Mouse (Mus musculus) CH12.LX (cell line): Measurements from ENCODE around the gene Ripply1.
A peak's percentile ranks its signal among the peaks of the same experiment; 100 is the strongest.

Experiments
- CHD1 ChIP-seq: IDR thresholded peaks from 2 replicates; pipeline ENCODE4 v1.6.1; 2012; ENCODE audit warnings: low read depth, low read length, improper control_type of control experiment, inconsistent platforms
- CHD2 ChIP-seq: IDR thresholded peaks from 2 replicates; pipeline ENCODE4 v1.6.1; 2011; ENCODE audit warnings: low read length, improper control_type of control experiment
- CTCF ChIP-seq, 2 experiments: IDR thresholded peaks in 1 of 2; conservative IDR thresholded peaks in 1 of 2; 2 replicates each; pipeline ENCODE4 v1.5.1; 2011 to 2012; ENCODE audit warnings: low read depth in 2 of 2, low read length in 2 of 2, improper control_type of control experiment in 1 of 2, inconsistent platforms in 1 of 2, mild to moderate bottlenecking in 1 of 2, moderate library complexity in 1 of 2
- E2F4 ChIP-seq: IDR thresholded peaks from 2 replicates; pipeline ENCODE4 v1.6.1; 2011; ENCODE audit warnings: low read depth, low read length, improper control_type of control experiment; ENCODE audit not compliant: insufficient replicate concordance
- ELF1 ChIP-seq: IDR thresholded peaks from 2 replicates; pipeline ENCODE4 v1.6.1; 2014; ENCODE audit warnings: low read depth, mild to moderate bottlenecking, inconsistent platforms, low read length, improper control_type of control experiment
- EP300 ChIP-seq: IDR thresholded peaks from 2 replicates; pipeline ENCODE4 v1.6.1; 2011; ENCODE audit warnings: low read length, improper control_type of control experiment
- GABPA ChIP-seq: IDR thresholded peaks from 2 replicates; pipeline ENCODE4 v1.6.1; 2012; ENCODE audit warnings: low read depth, low read length, improper control_type of control experiment, inconsistent platforms; ENCODE audit not compliant: insufficient replicate concordance
- HCFC1 ChIP-seq: IDR thresholded peaks from 2 replicates; pipeline ENCODE4 v1.6.1; 2012; ENCODE audit warnings: low read depth, mild to moderate bottlenecking, inconsistent platforms, low read length, improper control_type of control experiment
- JUN ChIP-seq: IDR thresholded peaks from 2 replicates; pipeline ENCODE4 v1.6.1; 2011; ENCODE audit warnings: low read depth, mild to moderate bottlenecking, low read length, improper control_type of control experiment, moderate library complexity; ENCODE audit not compliant: insufficient read depth
- MEF2A ChIP-seq: IDR thresholded peaks from 2 replicates; pipeline ENCODE4 v1.6.1; 2014; ENCODE audit warnings: low read depth, mild to moderate bottlenecking, inconsistent platforms, low read length, improper control_type of control experiment, borderline replicate concordance
- POLR2A ChIP-seq: IDR thresholded peaks from 2 replicates; pipeline ENCODE4 v1.6.1; 2011; ENCODE audit warnings: low read depth, mild to moderate bottlenecking, improper control_type of control experiment, low read length

DNA sequence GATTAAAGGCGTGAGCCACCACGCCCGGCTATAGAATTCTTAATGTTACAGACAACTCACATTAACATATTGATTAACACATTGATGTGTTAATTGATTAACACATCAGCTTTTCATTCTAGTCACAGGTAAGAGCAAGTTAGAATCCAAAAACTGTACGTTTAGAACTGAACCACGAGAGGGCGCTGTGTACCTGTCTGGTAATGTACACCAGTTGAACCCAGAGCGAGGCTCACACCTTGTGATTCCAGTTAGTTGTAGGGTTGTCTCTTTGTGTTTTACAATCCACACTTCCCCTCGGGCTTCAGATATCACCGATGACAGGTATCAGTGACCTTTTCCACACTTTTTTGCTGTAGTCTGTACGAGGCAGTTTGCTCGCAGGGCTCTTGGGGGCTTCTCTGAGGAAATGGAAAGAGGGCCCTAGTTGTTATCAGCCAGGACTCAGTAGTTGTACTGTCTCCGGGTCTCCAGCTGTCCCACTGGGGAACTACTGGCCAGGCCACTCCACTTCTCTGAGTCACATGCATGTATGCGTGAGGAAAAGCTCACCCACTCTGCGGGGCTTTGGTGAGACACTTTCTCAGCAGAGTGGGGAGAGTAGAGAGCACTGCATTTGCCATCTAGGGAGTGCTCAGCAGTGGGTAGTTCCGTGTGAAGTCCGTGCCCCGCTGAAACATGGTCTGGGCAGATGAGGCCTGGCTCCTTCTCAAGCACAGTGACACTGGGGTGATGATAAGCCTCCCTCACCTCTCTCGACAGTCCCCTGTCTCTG is 7.7 kb downstream of the Ripply1 start:
- peak; percentile 48 to 76 for TF ChIP-seq CTCF (conservative IDR thresholded peaks at IDR 0.05 in 1 of 2, IDR thresholded peaks at IDR 0.05 in 1 of 2; ENCODE audit: low read depth in 2 of 2, low read length in 2 of 2)
- TF ChIP-seq CHD2, result no peak
- TF ChIP-seq EP300, result no peak
- TF ChIP-seq MEF2A, result no peak
- no peak for TF ChIP-seq CHD1
- TF ChIP-seq HCFC1, result no peak
- TF ChIP-seq POLR2A, result no peak
- TF ChIP-seq JUN, result no peak
- no peak for TF ChIP-seq GABPA
- TF ChIP-seq E2F4, result no peak
- no peak for TF ChIP-seq ELF1
